Mouse (Mus musculus) small intestine, adult 2 months (tissue): ENCODE measurements around the gene Stn1.

ENCODE experiments used
- CTCF ChIP-seq: fragments of 200-500 bp; IDR thresholded peaks from 2 replicates; pipeline ENCODE4 v1.5.1; 2012; ENCODE audit warnings: low read depth, mild to moderate bottlenecking, control low read depth, inconsistent platforms, low read length, moderate library complexity, mixed read lengths; ENCODE audit not compliant: insufficient replicate concordance, insufficient read length; ENCODE audit errors: extremely low read depth
- POLR2A ChIP-seq: fragments of 200-500 bp; IDR thresholded peaks from 2 replicates; pipeline ENCODE4 v1.6.1; 2012; ENCODE audit warnings: low read depth, mild to moderate bottlenecking, control low read depth, inconsistent platforms, low read length, moderate library complexity

GRCm38 (mm10) chr19:47512794-47513617 lies 24.3 kb downstream of the Stn1 start:
- TF ChIP-seq CTCF (no peak), POLR2A (no peak)
